Mouse (Mus musculus): Measurements from ENCODE around the gene Gm14434.
"Not testable (repeated sequence)": the region's sequence is repeated elsewhere in the genome, so short reads cannot be mapped to it uniquely, and the experiment has no call there.

GRCm38 (mm10) chr2:176520756-176521155, 34.2 kb upstream of the Gm14434 start, which contains the start of gene Zfp967:
- not testable (repeated sequence) for TF ChIP-seq ZKSCAN1 (IDR thresholded peaks at IDR 0.05; ENCODE audit: low read depth, low read length); RAD21 (IDR thresholded peaks at IDR 0.05; ENCODE audit: low read depth, low read length); MAFK (IDR thresholded peaks at IDR 0.05; ENCODE audit: borderline replicate concordance, low read depth, low read length); CTCF (IDR thresholded peaks at IDR 0.05 in 2 of 3, conservative IDR thresholded peaks at IDR 0.05 in 1 of 3; ENCODE audit: control insufficient read depth in 1 of 3, insufficient read depth in 1 of 3, low read depth in 2 of 3, low read length in 3 of 3, poor library complexity in 1 of 3, severe bottlenecking in 1 of 3); GATA1 (IDR thresholded peaks at IDR 0.05; ENCODE audit: low read depth, low read length); POLR2A (IDR thresholded peaks at IDR 0.05; ENCODE audit: control insufficient read depth in 1 of 2, insufficient read depth in 1 of 2, low read depth in 1 of 2, low read length in 2 of 2, poor library complexity in 1 of 2); TAL1 (IDR thresholded peaks at IDR 0.05; ENCODE audit: low read length)

Data from MEL (cell line).